Mouse (Mus musculus): ENCODE measurements at regions not wholly inside any gene's neighbourhood (a gene's known extent, or its start where the extent isn't known, plus 50 kb on each side); places are given as distances from the start of the nearest gene placed in this dataset.
A peak's percentile ranks its signal among the peaks of the same experiment; 100 is the strongest.
"Not testable (repeated sequence)": the region's sequence is repeated elsewhere in the genome, so short reads cannot be mapped to it uniquely, and the experiment has no call there.

DNA sequence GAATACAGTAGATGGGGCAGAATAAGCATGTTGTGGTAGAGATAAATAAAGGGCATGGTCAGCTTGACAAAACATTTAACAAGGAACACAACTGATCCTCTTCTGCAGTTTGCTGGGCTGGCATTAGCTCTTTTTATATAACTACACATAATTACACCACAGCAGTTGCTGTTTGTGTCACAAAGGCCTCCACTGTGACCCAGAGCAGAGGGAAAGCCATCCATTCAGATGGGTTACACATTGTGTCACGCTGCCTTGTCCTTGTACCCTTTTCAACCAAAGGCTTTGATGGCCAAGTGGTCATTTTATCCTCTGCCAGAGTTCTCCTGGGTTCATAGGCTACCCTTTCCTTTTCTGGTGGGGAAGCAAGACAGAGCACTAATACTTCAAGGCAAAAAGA is 209.6 kb upstream of the Rnf219 start:
- Histone ChIP-seq H3K4me1 (ENCODE audit: control insufficient read depth, insufficient read depth, low read length) (no peaks in the 10 kb centered on the region), H3K4me3 (ENCODE audit: low read depth, low read length) (no peak overlapping the region), H3K27ac (replicated peaks; ENCODE audit: low read depth, low read length) (no peak overlapping the region), H3K27me3 (replicated peaks; ENCODE audit: control insufficient read depth, insufficient read depth, low read length) (no peaks in the 10 kb centered on the region), H3K9me3 (ENCODE audit: control insufficient read depth, low read length) (no peaks in the 10 kb centered on the region), H3K9ac (ENCODE audit: low read depth, low read length) (no peak overlapping the region), H3K4me2 (ENCODE audit: low read depth, low read length) (no peak overlapping the region), H3K36me3 (ENCODE audit: control insufficient read depth, insufficient read depth, low read length) (no peaks in the 10 kb centered on the region)
- no peak for ATAC-seq (ENCODE audit: low read depth)
- DNase-seq (ENCODE audit: low spot score) = no peak
- 30% methylated on average over 1 of the region's 1 CpGs for WGBS

DNA sequence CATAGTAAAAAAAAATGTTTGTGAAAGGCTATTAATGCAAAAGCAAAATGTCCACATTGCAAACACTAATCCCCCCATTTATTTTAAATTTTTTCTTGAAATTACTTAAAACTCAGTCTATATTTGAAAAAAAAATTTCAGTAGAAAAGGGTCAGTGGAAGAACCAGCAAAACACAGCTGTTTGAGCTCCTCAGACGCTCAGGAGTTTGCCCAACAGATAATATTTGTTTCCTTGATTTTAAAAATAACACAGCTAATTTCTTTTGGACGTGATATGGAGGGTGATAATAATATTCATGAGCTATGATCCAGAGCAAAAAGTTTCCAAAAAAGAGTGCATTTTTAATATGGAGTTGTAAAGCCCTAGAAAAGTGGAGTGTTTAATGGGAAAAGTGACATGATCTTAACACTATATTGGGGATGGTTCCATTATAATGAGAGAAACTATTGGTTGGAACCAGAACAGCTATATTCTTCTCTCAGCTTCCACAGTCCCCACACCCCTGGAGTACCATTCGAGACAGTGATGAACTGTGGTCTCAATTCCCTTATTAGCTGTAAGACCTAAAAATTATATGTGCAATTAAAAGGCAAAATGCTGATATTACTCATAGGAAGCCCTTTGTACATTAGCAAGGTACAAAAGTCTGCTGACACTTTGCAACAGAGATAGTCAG is 209.0 kb upstream of the Rnf219 start:
- WGBS = 75% methylated on average over 3 of the region's 3 CpGs
- no peaks in the 10 kb centered on the region for H3K27me3 ChIP-seq (replicated peaks; ENCODE audit: control insufficient read depth, insufficient read depth, low read length)
- no peak overlapping the region for H3K27ac ChIP-seq (replicated peaks; ENCODE audit: low read depth, low read length)
- H3K4me1 ChIP-seq (ENCODE audit: control insufficient read depth, insufficient read depth, low read length) = no peaks in the 10 kb centered on the region
- ATAC-seq (ENCODE audit: low read depth) = no peak
- no peak overlapping the region for H3K4me2 ChIP-seq (ENCODE audit: low read depth, low read length)
- H3K4me3 ChIP-seq (ENCODE audit: low read depth, low read length) = no peak overlapping the region
- H3K9me3 ChIP-seq (ENCODE audit: control insufficient read depth, low read length) = no peaks in the 10 kb centered on the region
- DNase-seq (ENCODE audit: low spot score) = no peak
- no peak overlapping the region for H3K9ac ChIP-seq (ENCODE audit: low read depth, low read length)
- no peaks in the 10 kb centered on the region for H3K36me3 ChIP-seq (ENCODE audit: control insufficient read depth, insufficient read depth, low read length)

DNA sequence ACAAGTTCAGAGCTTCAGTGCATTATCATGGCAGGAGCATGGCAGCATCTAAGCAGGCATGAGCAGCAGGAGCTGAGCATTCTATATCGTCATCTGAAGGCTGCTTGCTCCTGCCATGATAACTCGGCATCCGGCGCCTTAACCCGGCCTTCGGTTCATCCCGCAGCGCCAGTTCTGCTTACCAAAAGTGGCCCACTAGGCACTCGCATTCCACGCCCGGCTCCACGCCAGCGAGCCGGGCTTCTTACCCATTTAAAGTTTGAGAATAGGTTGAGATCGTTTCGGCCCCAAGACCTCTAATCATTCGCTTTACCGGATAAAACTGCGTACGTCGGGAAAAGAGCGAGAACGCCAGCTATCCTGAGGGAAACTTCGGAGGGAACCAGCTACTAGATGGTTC is 193.2 kb upstream of the Rnf219 start:
- not testable (repeated sequence) for H3K4me2 ChIP-seq (ENCODE audit: low read depth, low read length); H3K4me3 ChIP-seq (ENCODE audit: low read depth, low read length); H3K27ac ChIP-seq (replicated peaks; ENCODE audit: low read depth, low read length); DNase-seq (ENCODE audit: low spot score); H3K4me1 ChIP-seq (ENCODE audit: control insufficient read depth, insufficient read depth, low read length); H3K36me3 ChIP-seq (ENCODE audit: control insufficient read depth, insufficient read depth, low read length); ATAC-seq (ENCODE audit: low read depth); H3K9me3 ChIP-seq (ENCODE audit: control insufficient read depth, low read length); H3K27me3 ChIP-seq (replicated peaks; ENCODE audit: control insufficient read depth, insufficient read depth, low read length); H3K9ac ChIP-seq (ENCODE audit: low read depth, low read length)
- WGBS = 94% methylated on average over 18 of the region's 24 CpGs

DNA sequence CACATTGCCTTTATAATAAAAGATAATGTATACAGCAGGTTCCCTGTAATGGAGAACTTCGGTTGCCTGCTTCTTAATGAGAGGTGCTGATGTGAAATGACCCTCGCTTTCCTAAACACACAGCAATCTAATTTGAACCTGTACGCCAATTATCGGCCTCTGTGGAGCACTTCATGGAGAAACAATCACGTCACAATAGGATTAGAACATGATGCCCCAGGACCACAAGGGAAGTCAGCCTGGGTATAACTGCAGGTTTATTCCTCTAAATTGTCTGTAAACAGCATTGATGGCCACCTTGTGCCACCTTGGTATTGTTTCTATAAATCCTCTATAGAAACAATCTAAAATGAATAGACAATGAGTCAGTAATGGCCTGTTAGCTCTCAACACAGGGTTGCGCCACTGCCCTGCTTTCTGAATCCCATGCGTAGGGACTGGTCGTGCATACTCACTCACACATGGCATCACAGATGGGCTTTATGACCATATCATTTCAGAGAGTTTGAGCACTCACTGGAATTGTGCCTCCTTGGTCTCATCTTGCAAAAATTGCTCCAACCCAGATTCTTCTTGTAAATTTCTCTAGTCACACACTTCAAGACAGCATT is 179.9 kb upstream of the Rnf219 start:
- no peak overlapping the region for H3K4me2 ChIP-seq (ENCODE audit: low read depth, low read length)
- H3K9ac ChIP-seq (ENCODE audit: low read depth, low read length) = no peak overlapping the region
- no peak overlapping the region for H3K27ac ChIP-seq (replicated peaks; ENCODE audit: low read depth, low read length)
- H3K36me3 ChIP-seq (ENCODE audit: control insufficient read depth, insufficient read depth, low read length) = no peaks in the 10 kb centered on the region
- H3K9me3 ChIP-seq (ENCODE audit: control insufficient read depth, low read length) = no peaks in the 10 kb centered on the region
- WGBS = 76% methylated on average over 8 of the region's 8 CpGs
- no peak overlapping the region for H3K4me3 ChIP-seq (ENCODE audit: low read depth, low read length)
- no peaks in the 10 kb centered on the region for H3K4me1 ChIP-seq (ENCODE audit: control insufficient read depth, insufficient read depth, low read length)
- DNase-seq (ENCODE audit: low spot score) (peak; percentile 4), ATAC-seq (ENCODE audit: low read depth) (no peak)
- no peaks in the 10 kb centered on the region for H3K27me3 ChIP-seq (replicated peaks; ENCODE audit: control insufficient read depth, insufficient read depth, low read length)

DNA sequence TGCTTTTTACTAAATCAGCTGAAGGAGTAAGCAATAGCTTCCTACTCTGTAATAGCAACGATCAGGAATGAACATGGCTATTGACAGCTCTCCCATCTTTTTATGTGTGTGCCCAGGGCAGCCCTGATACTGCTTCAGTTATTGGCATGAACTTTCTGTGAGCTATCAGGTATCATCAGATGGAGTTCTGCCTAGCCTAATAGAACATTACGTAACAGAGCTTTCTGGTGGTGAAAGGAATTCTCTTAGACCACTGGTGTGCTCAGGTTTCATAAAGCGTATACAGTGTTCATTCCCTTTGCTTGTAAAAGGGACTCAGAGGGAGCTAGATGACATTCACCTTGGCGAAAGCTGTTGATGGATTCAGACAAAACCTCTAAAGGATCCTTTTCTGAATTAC is 176.5 kb upstream of the Rnf219 start:
- no peak overlapping the region for H3K27ac ChIP-seq (replicated peaks; ENCODE audit: low read depth, low read length)
- DNase-seq (ENCODE audit: low spot score) (peak; percentile 45), ATAC-seq (ENCODE audit: low read depth) (peak; percentile 76; the same call in 1 of the 2 replicates)
- no peaks in the 10 kb centered on the region for H3K9me3 ChIP-seq (ENCODE audit: control insufficient read depth, low read length)
- WGBS = 49% methylated on average over 4 of the region's 4 CpGs
- no peak overlapping the region for H3K4me2 ChIP-seq (ENCODE audit: low read depth, low read length)
- H3K36me3 ChIP-seq (ENCODE audit: control insufficient read depth, insufficient read depth, low read length) = no peaks in the 10 kb centered on the region
- H3K4me3 ChIP-seq (ENCODE audit: low read depth, low read length) = no peak overlapping the region
- H3K4me1 ChIP-seq (ENCODE audit: control insufficient read depth, insufficient read depth, low read length) = no peaks in the 10 kb centered on the region
- H3K9ac ChIP-seq (ENCODE audit: low read depth, low read length) = no peak overlapping the region
- no peaks in the 10 kb centered on the region for H3K27me3 ChIP-seq (replicated peaks; ENCODE audit: control insufficient read depth, insufficient read depth, low read length)

DNA sequence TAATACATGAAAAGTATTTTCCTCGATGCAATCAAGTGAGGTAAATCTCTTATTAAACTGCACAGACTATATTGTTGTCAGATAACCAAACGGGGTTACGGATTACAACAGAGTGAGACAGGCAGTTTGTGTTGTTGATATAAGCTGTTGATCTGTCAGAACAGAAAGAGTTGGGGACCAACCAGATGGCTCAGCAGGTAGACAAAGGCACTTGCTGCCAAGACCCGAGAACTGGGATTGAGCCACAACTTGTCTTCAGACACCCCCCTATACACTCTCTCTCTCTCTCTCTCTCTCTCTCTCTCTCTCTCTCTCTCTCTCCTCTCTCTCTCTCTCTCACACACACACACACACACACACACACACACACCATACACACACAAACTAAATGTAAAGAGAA is 172.7 kb upstream of the Rnf219 start:
- Histone ChIP-seq H3K4me2 (ENCODE audit: low read depth, low read length) (no peak overlapping the region), H3K27me3 (replicated peaks; ENCODE audit: control insufficient read depth, insufficient read depth, low read length) (no peaks in the 10 kb centered on the region), H3K9ac (ENCODE audit: low read depth, low read length) (no peak overlapping the region), H3K4me1 (ENCODE audit: control insufficient read depth, insufficient read depth, low read length) (no peaks in the 10 kb centered on the region), H3K4me3 (ENCODE audit: low read depth, low read length) (no peak overlapping the region), H3K9me3 (ENCODE audit: control insufficient read depth, low read length) (no peaks in the 10 kb centered on the region), H3K36me3 (ENCODE audit: control insufficient read depth, insufficient read depth, low read length) (no peaks in the 10 kb centered on the region), H3K27ac (replicated peaks; ENCODE audit: low read depth, low read length) (no peak overlapping the region)
- ATAC-seq (ENCODE audit: low read depth) = no peak
- 77% methylated on average over 4 of the region's 4 CpGs for WGBS
- DNase-seq (ENCODE audit: low spot score) = no peak

DNA sequence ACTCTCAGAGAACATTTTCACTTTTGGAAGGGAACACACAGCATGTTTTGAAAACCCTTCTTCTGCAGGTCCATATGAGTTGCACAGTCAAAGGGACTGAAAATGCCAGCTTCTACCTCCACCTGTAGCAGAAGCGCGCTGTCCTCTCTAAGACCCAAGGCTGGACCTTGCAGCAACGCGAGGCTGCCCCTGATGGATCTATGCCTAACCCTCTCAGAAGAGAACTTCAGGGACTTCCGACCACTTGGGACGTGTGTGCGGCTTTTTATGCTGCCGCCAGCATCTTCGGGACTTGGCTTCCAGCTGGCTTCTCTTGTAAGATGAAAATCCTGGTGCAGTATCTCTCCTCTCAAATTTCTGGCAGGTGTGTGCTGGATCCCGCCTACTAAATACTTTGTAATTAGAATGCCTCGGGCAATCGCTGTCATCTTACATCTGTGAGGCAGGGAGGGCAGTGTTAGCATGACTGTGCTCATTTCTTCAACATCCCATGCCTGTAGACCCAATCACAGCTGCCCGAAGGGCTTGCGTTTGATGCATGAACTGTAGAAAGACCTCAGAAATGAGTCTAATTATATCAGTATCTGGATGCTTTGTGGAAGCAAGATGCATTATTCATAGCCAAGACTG is 171.8 kb upstream of the Rnf219 start:
- H3K4me3 ChIP-seq (ENCODE audit: low read depth, low read length) = no peak overlapping the region
- H3K9me3 ChIP-seq (ENCODE audit: control insufficient read depth, low read length) = no peaks in the 10 kb centered on the region
- H3K4me1 ChIP-seq (ENCODE audit: control insufficient read depth, insufficient read depth, low read length) = no peaks in the 10 kb centered on the region
- H3K27ac ChIP-seq (replicated peaks; ENCODE audit: low read depth, low read length) = no peak overlapping the region
- no peaks in the 10 kb centered on the region for H3K27me3 ChIP-seq (replicated peaks; ENCODE audit: control insufficient read depth, insufficient read depth, low read length)
- DNase-seq (ENCODE audit: low spot score) (peak; percentile 77), ATAC-seq (ENCODE audit: low read depth) (peak; percentile 83)
- no peak overlapping the region for H3K4me2 ChIP-seq (ENCODE audit: low read depth, low read length)
- 62% methylated on average over 14 of the region's 14 CpGs for WGBS
- H3K36me3 ChIP-seq (ENCODE audit: control insufficient read depth, insufficient read depth, low read length) = no peaks in the 10 kb centered on the region
- no peak overlapping the region for H3K9ac ChIP-seq (ENCODE audit: low read depth, low read length)

DNA sequence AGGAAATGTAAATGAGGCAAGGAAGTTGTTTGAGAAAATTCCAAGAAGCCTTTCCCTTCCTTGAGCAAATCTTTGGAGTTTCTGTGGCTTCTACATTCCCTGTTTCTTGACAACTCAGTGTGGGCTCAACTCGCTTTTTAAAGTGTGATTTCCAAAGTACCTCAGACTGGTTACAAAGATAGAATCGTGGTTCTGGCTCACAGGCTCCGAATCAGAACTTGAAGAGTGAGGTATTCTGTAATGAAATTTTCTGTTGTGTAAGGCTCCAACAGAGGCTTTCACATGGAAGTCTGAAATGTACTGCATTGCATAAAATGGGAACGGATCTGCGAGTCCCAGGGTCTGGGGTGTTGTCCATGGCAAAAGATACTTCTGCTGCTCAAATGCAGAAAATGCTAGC is 170.2 kb upstream of the Rnf219 start:
- H3K27ac ChIP-seq (replicated peaks; ENCODE audit: low read depth, low read length) = no peak overlapping the region
- no peaks in the 10 kb centered on the region for H3K27me3 ChIP-seq (replicated peaks; ENCODE audit: control insufficient read depth, insufficient read depth, low read length)
- DNase-seq (ENCODE audit: low spot score) = no peak
- H3K9ac ChIP-seq (ENCODE audit: low read depth, low read length) = no peak overlapping the region
- H3K4me1 ChIP-seq (ENCODE audit: control insufficient read depth, insufficient read depth, low read length) = no peaks in the 10 kb centered on the region
- H3K36me3 ChIP-seq (ENCODE audit: control insufficient read depth, insufficient read depth, low read length) = no peaks in the 10 kb centered on the region
- no peaks in the 10 kb centered on the region for H3K9me3 ChIP-seq (ENCODE audit: control insufficient read depth, low read length)
- no peak for ATAC-seq (ENCODE audit: low read depth)
- 87% methylated on average over 5 of the region's 5 CpGs for WGBS
- no peak overlapping the region for H3K4me3 ChIP-seq (ENCODE audit: low read depth, low read length)
- no peak overlapping the region for H3K4me2 ChIP-seq (ENCODE audit: low read depth, low read length)

DNA sequence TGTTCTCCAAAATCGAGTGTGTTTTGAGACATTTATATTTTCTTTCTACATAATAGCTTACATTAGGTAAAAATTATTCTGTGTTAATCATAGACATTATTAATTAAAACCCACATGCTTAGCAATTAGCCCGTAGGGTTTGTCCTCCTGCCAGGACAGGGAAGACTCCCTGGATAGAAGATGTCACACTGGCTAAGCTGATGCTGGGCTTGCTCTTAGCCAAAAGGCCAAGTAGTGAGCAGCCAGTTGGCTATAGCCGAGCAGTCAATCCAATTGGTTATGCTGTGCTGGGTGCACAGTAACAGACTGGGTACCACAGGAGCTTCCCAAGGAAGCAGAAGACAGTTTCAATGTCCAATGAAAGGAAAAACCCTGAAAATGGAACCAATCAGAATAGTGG is 166.0 kb upstream of the Rnf219 start:
- Histone ChIP-seq H3K27me3 (replicated peaks; ENCODE audit: control insufficient read depth, insufficient read depth, low read length) (no peaks in the 10 kb centered on the region), H3K9me3 (ENCODE audit: control insufficient read depth, low read length) (no peaks in the 10 kb centered on the region), H3K4me3 (ENCODE audit: low read depth, low read length) (no peak overlapping the region), H3K9ac (ENCODE audit: low read depth, low read length) (no peak overlapping the region), H3K36me3 (ENCODE audit: control insufficient read depth, insufficient read depth, low read length) (no peaks in the 10 kb centered on the region), H3K27ac (replicated peaks; ENCODE audit: low read depth, low read length) (no peak overlapping the region), H3K4me1 (ENCODE audit: control insufficient read depth, insufficient read depth, low read length) (no peaks in the 10 kb centered on the region), H3K4me2 (ENCODE audit: low read depth, low read length) (no peak overlapping the region)
- WGBS = 83% methylated on average over 3 of the region's 3 CpGs
- DNase-seq (ENCODE audit: low spot score) = no peak
- ATAC-seq (ENCODE audit: low read depth) = no peak
